Mouse (Mus musculus): ENCODE data around the gene Tex33.
"Not testable (repeated sequence)": the region's sequence is repeated elsewhere in the genome, so short reads cannot be mapped to it uniquely, and the experiment has no call there.

Gene Tex33

GRCm38 (mm10) chr15:78374204-78374603 is 21.5 kb downstream of the Tex33 start:
- DNase-seq (ENCODE audit: low spot score): no peak

- DNase-seq (ENCODE audit: low spot score): no peak
These were observed 22.9 kb downstream of the Tex33 start for GRCm38 (mm10) chr15:78372796-78373195.

- no peak for DNase-seq (ENCODE audit: low spot score)
These were observed 26.1 kb downstream of the Tex33 start for GRCm38 (mm10) chr15:78369641-78370040.

GRCm38 (mm10) chr15:78368926-78369346 is 26.8 kb downstream of the Tex33 start:
- peak; percentile 39 for DNase-seq (ENCODE audit: low spot score)

- DNase-seq (ENCODE audit: low spot score): no peak
These were observed 27.9 kb downstream of the Tex33 start for GRCm38 (mm10) chr15:78367811-78368210.

GRCm38 (mm10) chr15:78366875-78367274 is 28.8 kb downstream of the Tex33 start:
- DNase-seq (ENCODE audit: low spot score): no peak

- DNase-seq (ENCODE audit: low spot score): no peak
These were observed 29.8 kb downstream of the Tex33 start for GRCm38 (mm10) chr15:78365916-78366315.

- DNase-seq (ENCODE audit: low spot score): no peak
These were observed 40.2 kb downstream of the Tex33 start for GRCm38 (mm10) chr15:78355548-78355947.

- peak; percentile 35 for DNase-seq (ENCODE audit: low spot score)
These were observed 40.8 kb downstream of the Tex33 start for GRCm38 (mm10) chr15:78354958-78355357.

- DNase-seq (ENCODE audit: low spot score): no peak
These were observed 44.0 kb downstream of the Tex33 start for GRCm38 (mm10) chr15:78351586-78352165.

GRCm38 (mm10) chr15:78344567-78344966 is 51.1 kb downstream of the Tex33 start:
- DNase-seq (ENCODE audit: low spot score): no peak

- no peak for DNase-seq (ENCODE audit: low spot score)
These were observed 52.0 kb downstream of the Tex33 start for GRCm38 (mm10) chr15:78343683-78344082.

GRCm38 (mm10) chr15:78340919-78341318 is 54.8 kb downstream of the Tex33 start:
- not testable (repeated sequence) for DNase-seq (ENCODE audit: low spot score)

GRCm38 (mm10) chr15:78339627-78340423 is 55.9 kb downstream of the Tex33 start:
- DNase-seq (ENCODE audit: low spot score): peak; percentile 42

GRCm38 (mm10) chr15:78334380-78334779 is 61.3 kb downstream of the Tex33 start:
- no peak for DNase-seq (ENCODE audit: low spot score)

- DNase-seq (ENCODE audit: low spot score): no peak
These were observed 62.7 kb downstream of the Tex33 start for GRCm38 (mm10) chr15:78332981-78333380.

GRCm38 (mm10) chr15:78331523-78332340 is 64.0 kb downstream of the Tex33 start:
- no peak for DNase-seq (ENCODE audit: low spot score)

- DNase-seq (ENCODE audit: low spot score): no peak
These were observed 65.0 kb downstream of the Tex33 start for GRCm38 (mm10) chr15:78330706-78331105.

GRCm38 (mm10) chr15:78329972-78330371 is 65.7 kb downstream of the Tex33 start:
- DNase-seq (ENCODE audit: low spot score): not testable (repeated sequence)

GRCm38 (mm10) chr15:78328520-78329097 is 67.1 kb downstream of the Tex33 start:
- no peak for DNase-seq (ENCODE audit: low spot score)

Data from urinary bladder, postnatal 25 days (tissue).